Mouse (Mus musculus) embryonic fibroblast, embryonic 13.5 days (primary cell): Measurements from ENCODE around the gene Fam168a. TPM values are rescaled to one million over a fixed set of nuclear protein-coding genes. Genes with fewer than 3 reads are reported as not detected.

Experiments
- H3K27ac ChIP-seq: 2 replicates; pipeline ENCODE4 v1.5.1; 2012; ENCODE audit warnings: low read length, control low read depth, inconsistent platforms; ENCODE audit not compliant: insufficient read depth
- H3K4me1 ChIP-seq: 2 replicates; pipeline ENCODE4 v1.6.1; 2011; ENCODE audit warnings: low read length; ENCODE audit not compliant: control insufficient read depth, insufficient read depth
- H3K4me3 ChIP-seq: 2 replicates; pipeline ENCODE4 v1.5.1; 2011; ENCODE audit warnings: mild to moderate bottlenecking, control low read depth, low read length; ENCODE audit not compliant: insufficient read depth
- CTCF ChIP-seq: IDR thresholded peaks from 2 replicates; pipeline ENCODE4 v1.5.1; 2011; ENCODE audit warnings: mild to moderate bottlenecking, control low read depth, low read length, moderate library complexity, borderline replicate concordance; ENCODE audit not compliant: insufficient read depth
- POLR2A ChIP-seq: IDR thresholded peaks from 2 replicates; pipeline ENCODE4 v1.6.1; 2011; ENCODE audit warnings: low read depth, mild to moderate bottlenecking, control low read depth, low read length, moderate library complexity
- polyA plus RNA-seq: library from polyadenylated mRNA; stranded (reverse); fragments of >200 nt; gene quantifications from 2 replicates; pipeline ENCODE4 v1.2.4, GENCODE M21; 2011; ENCODE audit warnings: low read depth; ENCODE audit not compliant: missing spikeins, insufficient read length

Gene Fam168a
- polyA plus RNA-seq, 1 experiment, result 58.0 TPM

GRCm38 (mm10) chr7:100848744-100849143 lies 142.3 kb downstream of the Fam168a start:
- H3K4me1 ChIP-seq, result no peaks in the 10 kb centered on the region
- no peak overlapping the region for H3K4me3 ChIP-seq
- no peak overlapping the region for H3K27ac ChIP-seq
- TF ChIP-seq POLR2A (no peak), CTCF (peak; percentile 74; the same call in 1 of the 2 replicates)

- H3K4me1 ChIP-seq, result no peaks in the 10 kb centered on the region
- H3K27ac ChIP-seq, result no peak overlapping the region
- no peak overlapping the region for H3K4me3 ChIP-seq
- TF ChIP-seq POLR2A (no peak), CTCF (no peak)
Observed at GRCm38 (mm10) chr7:100849508-100849907, 143.1 kb downstream of the Fam168a start.

GRCm38 (mm10) chr7:100851481-100852356 lies 145.3 kb downstream of the Fam168a start:
- no peaks in the 10 kb centered on the region for H3K4me1 ChIP-seq
- no peak overlapping the region for H3K27ac ChIP-seq
- H3K4me3 ChIP-seq, result no peak overlapping the region
- TF ChIP-seq POLR2A (no peak), CTCF (no peak)

GRCm38 (mm10) chr7:100853396-100853795 lies 147.0 kb downstream of the Fam168a start:
- no peak overlapping the region for H3K4me3 ChIP-seq
- H3K27ac ChIP-seq, result no peak overlapping the region
- TF ChIP-seq CTCF (no peak), POLR2A (no peak)
- no peaks in the 10 kb centered on the region for H3K4me1 ChIP-seq

- TF ChIP-seq POLR2A, result no peak
- Histone ChIP-seq H3K4me3 (no peak overlapping the region), H3K4me1 (no peaks in the 10 kb centered on the region), H3K27ac (no peak overlapping the region)
Observed at GRCm38 (mm10) chr7:100854137-100854814, 147.8 kb downstream of the Fam168a start.

- H3K4me3 ChIP-seq, result no peak overlapping the region
- TF ChIP-seq CTCF (no peak), POLR2A (no peak)
- no peak overlapping the region for H3K27ac ChIP-seq
- no peaks in the 10 kb centered on the region for H3K4me1 ChIP-seq
Observed at GRCm38 (mm10) chr7:100854861-100855260, 148.4 kb downstream of the Fam168a start.

GRCm38 (mm10) chr7:100855300-100855699 lies 148.9 kb downstream of the Fam168a start:
- H3K4me1 ChIP-seq, result no peaks in the 10 kb centered on the region
- H3K4me3 ChIP-seq, result no peak overlapping the region
- TF ChIP-seq POLR2A, result no peak
- TF ChIP-seq CTCF, result no peak
- no peak overlapping the region for H3K27ac ChIP-seq

GRCm38 (mm10) chr7:100855795-100856573 lies 149.5 kb downstream of the Fam168a start:
- Histone ChIP-seq H3K27ac (no peak overlapping the region), H3K4me3 (no peak overlapping the region), H3K4me1 (no peaks in the 10 kb centered on the region)
- no peak for TF ChIP-seq CTCF
- TF ChIP-seq POLR2A, result no peak

- H3K4me1 ChIP-seq, result peaks cover 6% of the 10 kb centered on the region
- H3K27ac ChIP-seq, result no peak overlapping the region
- TF ChIP-seq CTCF (no peak), POLR2A (no peak)
- H3K4me3 ChIP-seq, result no peak overlapping the region
Observed at GRCm38 (mm10) chr7:100860450-100860849, 154.0 kb downstream of the Fam168a start.
